Mouse (Mus musculus) kidney, postnatal 4 days (tissue): ENCODE measurements around the gene Add2.

Experiments
- DNase-seq, 2 experiments: peaks; one replicate each; pipeline ENCODE4 v3.0.0; 2021; ENCODE audit warnings: mixed read lengths in 2 of 2

The Add2 gene

GRCm38 (mm10) chr6:86086851-86087571, 58.5 kb downstream of the Add2 start:
- DNase-seq = peak; percentile 65 to 75

- no peak for DNase-seq
Observed at GRCm38 (mm10) chr6:86087813-86088212, 59.3 kb downstream of the Add2 start.

- DNase-seq = no peak
Observed at GRCm38 (mm10) chr6:86094202-86094838, 65.8 kb downstream of the Add2 start.

- DNase-seq = no peak
Observed at GRCm38 (mm10) chr6:86095518-86095917, 67.0 kb downstream of the Add2 start.

GRCm38 (mm10) chr6:86096733-86097132, 68.3 kb downstream of the Add2 start:
- no peak for DNase-seq

DNA sequence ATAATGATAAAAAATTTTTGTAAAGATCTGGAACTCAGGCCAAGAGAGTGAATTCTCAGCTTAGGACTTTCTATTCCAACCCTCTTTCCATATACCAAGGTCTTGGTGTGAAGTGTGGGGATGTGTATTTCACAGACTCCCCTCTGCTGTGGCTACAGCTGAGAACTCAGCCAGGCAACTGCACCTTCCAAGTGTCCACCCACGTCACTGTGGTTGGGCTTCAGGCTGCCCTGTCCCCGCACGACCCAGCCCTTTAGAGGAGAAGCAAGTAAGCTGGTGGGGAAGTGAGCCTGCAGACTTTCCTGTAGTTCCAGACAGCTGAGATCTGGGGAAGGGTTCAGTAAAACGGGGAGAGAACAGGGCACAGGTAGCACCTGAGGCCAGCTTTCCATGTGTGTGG, 68.7 kb downstream of the Add2 start:
- DNase-seq = no peak

DNA sequence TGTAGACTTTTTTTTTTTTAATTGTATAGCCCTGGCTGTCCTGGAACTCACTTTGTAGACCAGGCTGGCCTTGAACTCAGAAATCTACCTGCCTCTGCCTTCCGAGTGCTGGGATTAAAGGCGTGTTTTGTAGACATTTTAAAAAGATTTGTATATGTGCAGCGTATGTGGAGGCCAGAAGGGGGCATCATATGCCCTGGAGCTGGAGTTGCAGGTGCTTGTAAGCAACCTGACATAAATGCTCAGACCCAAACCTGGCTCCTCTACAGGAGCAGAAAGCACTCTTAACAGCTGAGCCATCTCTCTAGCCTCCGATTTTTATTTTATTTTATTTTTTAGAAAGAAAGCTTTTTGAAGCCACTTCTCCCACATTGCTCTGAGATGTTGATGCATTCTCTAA, 70.5 kb downstream of the Add2 start:
- DNase-seq = peak in 1 of 2 experiments; percentile 10

DNA sequence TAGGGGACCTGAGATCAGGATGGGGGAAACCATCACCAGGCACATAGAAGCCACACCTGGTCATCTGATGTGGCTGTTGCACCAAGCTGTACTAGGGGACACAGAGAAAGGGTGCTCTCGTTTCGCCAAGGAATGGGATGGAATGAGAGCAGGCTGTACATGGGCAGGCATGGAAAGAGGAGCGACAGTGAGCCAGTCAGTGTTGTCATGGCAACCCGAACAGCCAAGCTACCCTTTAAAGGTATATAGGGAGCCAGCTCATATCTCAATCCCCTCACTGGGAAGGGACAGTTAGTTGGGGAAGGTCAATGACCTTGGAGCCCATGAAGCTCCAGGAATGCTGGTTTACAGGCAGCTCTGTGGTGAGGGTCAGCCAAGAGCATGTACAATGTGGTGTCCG, 73.0 kb downstream of the Add2 start:
- DNase-seq = no peak

GRCm38 (mm10) chr6:86102874-86103273, 74.4 kb downstream of the Add2 start:
- DNase-seq = no peak

DNA sequence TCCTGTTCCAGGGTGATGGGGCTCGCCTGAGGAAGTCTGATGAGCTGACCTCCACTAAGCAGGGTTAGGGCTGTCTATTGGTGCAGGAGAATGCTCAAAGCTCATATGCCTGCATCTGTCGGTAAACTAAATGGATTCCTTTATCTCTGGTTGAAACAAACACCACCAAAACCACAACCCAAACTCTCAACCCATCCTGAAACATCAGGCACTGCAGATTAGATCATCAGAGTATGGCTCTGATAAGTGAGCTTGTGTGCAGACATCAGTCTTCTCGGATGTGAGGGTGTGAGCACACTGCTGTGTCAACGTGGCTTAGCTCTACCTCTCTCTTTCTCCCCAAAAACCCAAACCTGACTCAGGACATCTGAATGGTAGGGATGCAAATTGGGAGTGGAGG, 75.1 kb downstream of the Add2 start:
- DNase-seq = no peak

DNA sequence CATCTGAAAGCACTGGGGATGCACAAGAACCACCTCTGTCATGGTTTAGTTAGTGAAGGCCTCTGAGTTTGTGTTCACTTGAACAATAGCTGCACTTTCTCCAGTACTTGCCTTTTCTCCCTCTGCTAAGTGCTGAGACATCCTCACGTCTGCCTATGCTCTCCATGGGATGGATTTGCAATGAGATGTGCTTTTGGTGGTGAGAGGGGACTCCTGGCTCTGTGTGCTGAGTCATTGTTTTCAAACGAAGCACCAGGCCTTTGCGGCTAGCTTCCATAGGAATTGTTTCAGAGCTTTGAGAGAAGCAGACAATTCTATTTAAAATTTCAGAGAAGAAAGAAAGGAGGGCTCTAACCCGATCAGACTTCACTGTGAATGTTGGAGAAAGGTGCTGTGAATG, 76.2 kb downstream of the Add2 start:
- no peak for DNase-seq

DNA sequence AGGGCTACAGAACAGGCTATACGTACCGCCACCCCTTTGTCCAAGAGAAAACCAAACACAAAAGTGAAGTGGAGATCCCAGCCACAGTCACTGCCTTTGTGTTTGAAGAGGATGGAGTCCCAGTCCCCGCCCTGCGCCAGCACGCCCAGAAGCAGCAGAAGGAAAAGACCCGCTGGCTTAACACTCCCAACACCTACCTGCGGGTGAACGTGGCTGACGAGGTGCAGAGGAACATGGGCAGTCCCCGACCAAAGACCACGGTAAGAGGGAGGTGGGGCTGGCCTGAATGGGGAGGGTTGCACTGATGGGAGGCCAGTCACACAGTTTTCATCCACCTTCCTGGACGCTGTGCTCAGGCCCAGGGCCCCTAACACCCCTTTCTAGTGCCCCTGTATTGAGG, 77.6 kb downstream of the Add2 start:
- no peak for DNase-seq

- no peak for DNase-seq
Observed at GRCm38 (mm10) chr6:86107101-86107500, 78.6 kb downstream of the Add2 start.

GRCm38 (mm10) chr6:86115843-86116242, 87.4 kb downstream of the Add2 start:
- DNase-seq = no peak

DNA sequence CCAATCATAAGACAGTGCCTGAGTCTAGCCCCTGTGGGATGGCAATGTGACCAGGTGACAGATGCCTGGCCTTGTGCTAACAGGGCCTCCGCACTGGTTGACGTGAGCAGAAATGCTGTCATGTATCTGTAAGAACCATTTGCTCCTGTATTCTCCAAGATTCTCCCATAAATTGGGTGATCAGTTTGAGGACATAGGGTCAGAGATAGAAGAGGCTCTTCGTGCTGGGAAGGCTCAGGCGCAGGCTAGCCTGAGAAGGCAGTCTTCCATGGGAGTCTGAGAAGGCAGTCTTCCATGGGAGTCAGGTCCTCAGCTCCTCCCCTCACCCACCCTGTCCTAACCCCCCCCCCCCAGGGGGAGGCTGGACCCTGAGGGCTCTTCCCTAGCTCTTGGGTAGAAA, 94.6 kb downstream of the Add2 start:
- no peak for DNase-seq

- no peak for DNase-seq
Observed at GRCm38 (mm10) chr6:86125761-86126160, 97.3 kb downstream of the Add2 start.

- DNase-seq = peak; percentile 72 to 76
Observed at GRCm38 (mm10) chr6:86126953-86127581, 98.6 kb downstream of the Add2 start.

- DNase-seq = peak; percentile 52 to 63
Observed at GRCm38 (mm10) chr6:86128504-86128903, 100.0 kb downstream of the Add2 start.

DNA sequence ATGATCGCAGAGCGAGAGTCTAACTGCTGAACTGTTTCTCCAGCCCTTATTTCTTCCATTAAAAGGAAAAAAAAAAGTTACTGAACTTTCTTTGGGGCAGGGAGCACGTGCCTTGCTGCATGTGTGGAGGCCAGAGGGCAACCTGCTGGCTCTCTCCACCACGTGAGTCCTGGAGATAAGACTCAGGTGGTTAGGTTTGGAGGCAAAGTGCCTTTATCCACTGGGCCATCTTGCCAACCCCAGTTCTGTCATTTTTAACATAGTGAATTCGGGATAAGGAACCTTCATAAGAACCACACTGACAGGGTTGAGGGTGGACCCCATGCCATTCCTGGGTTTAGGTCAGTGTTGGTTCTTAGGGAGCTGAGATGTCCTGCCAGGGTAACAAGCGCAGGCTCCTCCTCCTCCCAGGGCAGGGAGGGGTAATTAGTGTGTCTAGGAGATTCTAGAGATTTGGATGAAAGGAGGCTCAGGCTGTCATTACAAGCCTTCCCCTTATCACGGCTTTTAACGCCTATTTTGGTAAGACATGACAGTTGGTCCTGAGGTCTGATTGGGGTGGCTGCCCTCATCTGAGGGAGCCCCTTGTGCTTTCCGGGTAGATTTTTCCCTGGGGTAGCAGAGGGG, 101.5 kb downstream of the Add2 start:
- no peak for DNase-seq

DNA sequence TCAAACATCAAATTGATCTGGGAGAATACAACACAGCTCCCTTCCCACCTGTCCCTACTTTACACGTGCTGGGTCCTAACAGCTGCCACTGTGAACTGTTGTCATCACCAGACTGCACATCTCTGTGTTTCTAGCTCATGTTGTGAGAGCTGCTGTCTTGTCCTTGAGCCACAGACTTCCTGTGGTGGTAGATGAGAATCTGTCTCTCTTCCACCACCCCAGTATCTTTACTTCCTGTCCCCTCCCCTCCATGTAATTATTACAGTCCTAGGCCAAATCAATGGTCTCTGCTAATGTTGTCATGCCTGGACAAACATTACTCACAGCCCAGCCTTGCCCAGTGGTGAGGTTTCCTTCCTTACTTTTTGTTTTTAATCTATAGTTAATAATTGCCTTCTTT, 105.4 kb downstream of the Add2 start:
- no peak for DNase-seq

GRCm38 (mm10) chr6:86136206-86136605, 107.7 kb downstream of the Add2 start:
- DNase-seq = no peak

- DNase-seq = no peak
Observed at GRCm38 (mm10) chr6:86141284-86141683, 112.8 kb downstream of the Add2 start.

GRCm38 (mm10) chr6:86141820-86142219, 113.3 kb downstream of the Add2 start:
- peak; percentile 89 to 90 for DNase-seq

GRCm38 (mm10) chr6:86144986-86145385, 116.5 kb downstream of the Add2 start:
- DNase-seq = no peak
